Mouse (Mus musculus): Measurements from ENCODE around the gene G6pc3. TPM values are rescaled to one million over a fixed set of nuclear protein-coding genes. Genes with fewer than 3 reads are reported as not detected.

Gene G6pc3
- polyA plus RNA-seq, 1 experiment, result 136 TPM

Other genes with a start within 250 kb of the G6pc3 start
- gene Sost, start 222.6 kb upstream of the G6pc3 start, polyA plus RNA-seq (2012; rRNA removed), result 10.2 and 14.3 TPM in 2 replicates
- 0.18 and 0.52 TPM in 2 replicates for gene Cfap97d1, start 205.3 kb upstream of the G6pc3 start, polyA plus RNA-seq (2012; rRNA removed)
- gene Dusp3, start 202.6 kb upstream of the G6pc3 start, polyA plus RNA-seq (2012; rRNA removed), result 80.5 and 135 TPM in 2 replicates
- 23.2 and 37.9 TPM in 2 replicates for gene Mpp3, start 161.2 kb upstream of the G6pc3 start, polyA plus RNA-seq (2012; rRNA removed)
- 88.9 and 100.0 TPM in 2 replicates for gene Cd300lg, start 148.1 kb upstream of the G6pc3 start, polyA plus RNA-seq (2012; rRNA removed)
- gene Mpp2, start 101.1 kb upstream of the G6pc3 start, polyA plus RNA-seq (2012; rRNA removed), result 54.0 and 78.5 TPM in 2 replicates
- gene Ppy, start 88.3 kb upstream of the G6pc3 start, polyA plus RNA-seq (2012; rRNA removed), result 79.7 and 91.5 TPM in 2 replicates
- 0.73 and 0.82 TPM in 2 replicates for gene Pyy, start 81.8 kb upstream of the G6pc3 start, polyA plus RNA-seq (2012; rRNA removed)
- 1.3 and 2.4 TPM in 2 replicates for gene Nags, start 44.1 kb upstream of the G6pc3 start, polyA plus RNA-seq (2012; rRNA removed)
- gene Tmem101, start 33.2 kb upstream of the G6pc3 start, polyA plus RNA-seq (2012; rRNA removed), result 19.6 and 21.1 TPM in 2 replicates
- gene Lsm12, start 4.3 kb upstream of the G6pc3 start, polyA plus RNA-seq (2012; rRNA removed), result 30.7 and 35.3 TPM in 2 replicates
- gene Hdac5, start 40.5 kb downstream of the G6pc3 start, polyA plus RNA-seq (2012; rRNA removed), result 75.4 and 75.5 TPM in 2 replicates
- gene BC030867, start 59.3 kb downstream of the G6pc3 start, polyA plus RNA-seq (2012; rRNA removed), result 1.0 and 1.1 TPM in 2 replicates
- 0.88 and 1.5 TPM in 2 replicates for gene Asb16, start 79.1 kb downstream of the G6pc3 start, polyA plus RNA-seq (2012; rRNA removed)
- 58.8 and 66.7 TPM in 2 replicates for gene Tmub2, start 95.3 kb downstream of the G6pc3 start, polyA plus RNA-seq (2012; rRNA removed)
- gene Atxn7l3, start 107.0 kb downstream of the G6pc3 start, polyA plus RNA-seq (2012; rRNA removed), result 32.9 and 33.9 TPM in 2 replicates
- gene Ubtf, start 130.1 kb downstream of the G6pc3 start, polyA plus RNA-seq (2012; rRNA removed), result 27.5 and 36.5 TPM in 2 replicates
- 0.35 and 0.36 TPM in 2 replicates for gene Slc4a1, start 176.6 kb downstream of the G6pc3 start, polyA plus RNA-seq (2012; rRNA removed)
- gene Rundc3a, start 203.8 kb downstream of the G6pc3 start, polyA plus RNA-seq (2012; rRNA removed), result 0.95 and 1.1 TPM in 2 replicates
- 297 and 389 TPM in 2 replicates for gene Slc25a39, start 218.3 kb downstream of the G6pc3 start, polyA plus RNA-seq (2012; rRNA removed)
- gene Grn, start 240.7 kb downstream of the G6pc3 start, polyA plus RNA-seq (2012; rRNA removed), result 205 and 301 TPM in 2 replicates